In the genomic region with DNA sequence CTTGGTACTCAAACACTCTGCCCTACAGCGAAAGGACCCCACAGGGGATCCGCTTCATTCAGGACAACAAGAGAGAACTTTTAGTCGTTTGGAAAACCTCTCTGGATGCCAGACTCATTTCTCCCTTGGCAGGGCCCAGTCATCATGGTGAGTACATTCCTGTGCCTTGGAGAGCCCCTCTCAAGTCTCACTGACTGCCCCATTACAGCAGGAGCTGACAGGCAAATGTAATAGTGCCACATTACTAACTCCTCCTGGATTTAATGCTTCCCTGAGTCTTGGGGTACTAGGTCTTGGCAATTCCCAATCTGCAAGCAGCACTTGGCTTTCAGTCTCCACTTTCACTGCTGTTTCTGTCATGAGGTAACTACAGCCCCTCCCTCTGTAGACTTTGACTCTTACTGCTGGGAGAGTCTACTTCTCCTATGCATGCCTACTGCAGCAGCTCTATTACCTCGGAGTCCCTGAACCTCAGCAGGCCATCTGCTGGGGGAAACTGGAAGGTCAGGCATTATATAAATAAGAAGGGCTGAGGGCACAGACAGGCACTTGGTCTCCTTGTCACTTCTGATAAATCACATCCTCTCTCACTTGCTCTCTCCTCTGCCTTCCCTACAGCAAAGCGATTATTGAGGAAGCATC, we compare ENCODE assay signal across 9 mouse cellular contexts.
DNase-seq lines count a peak whose midpoint lies in the region; ATAC-seq lines count a peak whose summit lies in the region.
"Had no signal": no experiment of that assay in that cellular context is flagged by ENCODE, and none has a peak within 500 bp of the region (broad histone marks: within the 10 kb centered on the region; RNA-seq: fewer than 3 reads in every experiment).

No protein-coding gene starts in this region.

- no peaks in the 10 kb centered on the region for H3K9me3 ChIP-seq in midbrain, embryonic 10.5 days (replicated peaks)
- H3K9me3 ChIP-seq in midbrain, embryonic 15.5 days: no peaks in the 10 kb centered on the region
- H3K9me3 ChIP-seq in intestine, embryonic 15.5 days: no peaks in the 10 kb centered on the region
- H3K9me3 ChIP-seq in stomach, embryonic 15.5 days: no peaks in the 10 kb centered on the region
- H3K9me3 ChIP-seq: liver, embryonic 12.5 days had no signal

- no peaks in the 10 kb centered on the region for H3K36me3 ChIP-seq in midbrain, embryonic 10.5 days
- no peaks in the 10 kb centered on the region for H3K36me3 ChIP-seq in midbrain, embryonic 15.5 days (replicated peaks)
- H3K36me3 ChIP-seq in intestine, embryonic 15.5 days: no peaks in the 10 kb centered on the region
- H3K36me3 ChIP-seq in stomach, embryonic 15.5 days: no peaks in the 10 kb centered on the region
- H3K36me3 ChIP-seq: liver, embryonic 12.5 days had no signal

- no peak for ATAC-seq in midbrain, embryonic 15.5 days (replicated peaks)
- ATAC-seq in intestine, embryonic 15.5 days: peak; percentile 78
- 0 out of 2 replicates have a peak, but pooled peaks have one; percentile 53 for ATAC-seq in stomach, embryonic 15.5 days (ENCODE audit: insufficient read depth, low FRiP score, low read depth)
- ATAC-seq: liver, embryonic 12.5 days had no signal

- no peak overlapping the region for H3K9ac ChIP-seq in midbrain, embryonic 15.5 days
- no peak overlapping the region for H3K9ac ChIP-seq in intestine, embryonic 15.5 days
- H3K9ac ChIP-seq in stomach, embryonic 15.5 days: no peak overlapping the region
- H3K9ac ChIP-seq: liver, embryonic 12.5 days had no signal

- DNase-seq in cerebellum, postnatal 10 days: peak; percentile 75
- DNase-seq in cerebellum, adult 9-10 months: no peak
- DNase-seq in midbrain, embryonic 10.5 days (ENCODE audit: low spot score): peak; percentile 39
- no peak for DNase-seq in spleen, postnatal 4 days (ENCODE audit: low spot score in 2 of 2)
- DNase-seq in gastrocnemius, postnatal 10 days: no peak

- H3K4me2 ChIP-seq in midbrain, embryonic 15.5 days: no peak overlapping the region
- no peak overlapping the region for H3K4me2 ChIP-seq in intestine, embryonic 15.5 days (replicated peaks)
- no peak overlapping the region for H3K4me2 ChIP-seq in stomach, embryonic 15.5 days
- H3K4me2 ChIP-seq: liver, embryonic 12.5 days had no signal

- H3K27me3 ChIP-seq in midbrain, embryonic 10.5 days (ENCODE audit: low read depth, poor library complexity, severe bottlenecking): no peaks in the 10 kb centered on the region
- H3K27me3 ChIP-seq in midbrain, embryonic 15.5 days (replicated peaks): no peaks in the 10 kb centered on the region
- H3K27me3 ChIP-seq in intestine, embryonic 15.5 days (replicated peaks): no peaks in the 10 kb centered on the region
- H3K27me3 ChIP-seq in stomach, embryonic 15.5 days (replicated peaks): no peaks in the 10 kb centered on the region
- H3K27me3 ChIP-seq: liver, embryonic 12.5 days had no signal

- 65% methylated on average over 5 of the region's 5 CpGs for WGBS in midbrain, embryonic 10.5 days
- WGBS in midbrain, embryonic 15.5 days: 57% methylated on average over 5 of the region's 5 CpGs
- WGBS in intestine, embryonic 15.5 days: 57% methylated on average over 5 of the region's 5 CpGs
- 56% methylated on average over 5 of the region's 5 CpGs for WGBS in stomach, embryonic 15.5 days

- peak overlapping the region; percentile 57 for H3K27ac ChIP-seq in midbrain, embryonic 10.5 days (replicated peaks)
- H3K27ac ChIP-seq in midbrain, embryonic 15.5 days: no peak overlapping the region
- H3K27ac ChIP-seq in intestine, embryonic 15.5 days: no peak overlapping the region
- no peak overlapping the region for H3K27ac ChIP-seq in stomach, embryonic 15.5 days
- H3K27ac ChIP-seq: liver, embryonic 12.5 days had no signal

- no peak overlapping the region for H3K4me3 ChIP-seq in midbrain, embryonic 10.5 days
- no peak overlapping the region for H3K4me3 ChIP-seq in midbrain, embryonic 15.5 days
- H3K4me3 ChIP-seq in intestine, embryonic 15.5 days (replicated peaks): no peak overlapping the region
- H3K4me3 ChIP-seq in stomach, embryonic 15.5 days (replicated peaks): no peak overlapping the region
- H3K4me3 ChIP-seq: liver, embryonic 12.5 days had no signal

- H3K4me1 ChIP-seq in midbrain, embryonic 10.5 days: peaks cover 42% of the 10 kb centered on the region
- peaks cover 8% of the 10 kb centered on the region; the same call in 1 of the 2 replicates for H3K4me1 ChIP-seq in midbrain, embryonic 15.5 days
- no peaks in the 10 kb centered on the region for H3K4me1 ChIP-seq in intestine, embryonic 15.5 days (replicated peaks)
- H3K4me1 ChIP-seq in stomach, embryonic 15.5 days: no peaks in the 10 kb centered on the region
- H3K4me1 ChIP-seq: liver, embryonic 12.5 days had no signal

Comparison
In these comparisons a context has a peak if more than half of its experiments do, and no peak if none do; other contexts are left out.
1. DNase-seq: peak in cerebellum, postnatal 10 days (2 of 2) and midbrain, embryonic 10.5 days (single experiment); none in cerebellum, adult 9-10 months (single experiment), spleen, postnatal 4 days (0 of 2) and gastrocnemius, postnatal 10 days (single experiment).